Mouse (Mus musculus): ENCODE measurements around the gene Supt16.

Gene Supt16

DNA sequence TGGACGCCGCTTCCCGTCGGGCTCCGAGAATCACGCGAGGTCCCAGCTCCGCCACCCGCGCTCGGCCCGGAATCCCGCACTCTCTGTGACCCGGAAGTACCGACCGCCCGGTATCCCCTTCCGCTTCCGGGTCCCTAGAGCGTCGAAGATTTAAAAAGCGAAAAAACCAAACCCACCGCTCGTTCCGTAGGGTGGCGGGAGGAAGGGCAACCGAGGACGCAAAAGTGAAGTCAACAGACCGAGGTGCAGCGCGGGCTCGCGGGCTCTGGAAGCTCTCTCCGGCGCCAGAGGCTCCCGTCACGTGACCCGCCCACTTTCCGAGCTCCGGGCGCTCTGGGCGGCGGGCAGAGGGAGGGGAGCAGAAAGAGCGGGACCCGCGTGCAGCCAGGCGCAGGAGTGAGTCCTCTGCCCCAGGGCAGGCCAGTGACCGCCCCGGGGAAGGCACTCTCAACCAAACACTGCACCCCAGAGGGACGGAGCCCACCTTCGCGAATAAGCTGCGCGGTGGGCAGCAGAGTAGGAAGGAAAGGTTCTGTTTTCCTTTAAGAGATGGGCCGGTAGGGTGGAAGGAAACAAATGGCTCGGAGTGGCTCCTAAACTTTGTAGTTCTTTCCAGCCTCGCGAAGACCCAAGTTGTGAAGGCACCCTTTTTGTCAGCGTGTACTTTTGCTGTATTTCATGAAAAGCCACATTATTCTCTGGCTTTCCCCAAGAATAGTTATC lies at the start of gene Supt16:
Gene Supt16 (minus strand): TSS at position 261 of the 723 bp plus-strand sequence.
- peak; percentile 72 to 76 for DNase-seq

DNA sequence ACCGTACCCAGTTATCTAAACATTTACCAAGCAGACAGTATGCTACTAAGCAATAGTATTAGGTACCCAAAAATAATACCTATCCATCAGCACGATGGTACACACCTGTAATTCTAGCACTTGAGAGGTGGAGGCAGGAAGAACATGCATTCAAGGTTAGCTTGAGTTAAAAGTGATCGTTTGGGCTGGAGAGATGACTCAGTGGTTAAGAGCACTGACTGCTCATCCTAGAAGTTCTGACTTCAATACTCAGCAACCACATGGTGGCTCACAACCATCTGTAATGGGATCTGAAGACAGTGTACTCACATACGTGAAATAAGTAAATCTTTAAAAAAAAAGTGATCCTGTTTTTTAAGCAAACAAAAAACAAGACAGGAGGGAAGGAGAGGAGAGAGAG lies 48.9 kb upstream of the Supt16 start:
- no peak for DNase-seq

DNA sequence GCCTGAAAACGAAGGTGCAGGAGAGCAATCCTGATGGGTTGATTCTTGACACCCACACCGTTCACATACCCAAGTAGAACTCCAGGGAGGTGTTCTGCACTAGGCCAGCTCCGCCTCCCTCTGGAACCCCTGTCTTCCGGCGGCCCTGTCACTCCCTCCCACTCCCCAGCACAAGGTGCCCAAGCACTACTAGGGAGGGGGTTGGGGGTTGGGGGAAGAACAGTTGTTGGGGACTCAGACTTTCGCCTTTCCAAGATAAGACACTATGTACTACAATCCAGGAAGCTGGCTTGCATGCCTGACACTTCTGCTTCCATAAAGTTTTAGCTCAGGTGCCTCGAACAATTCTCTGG lies 47.5 kb upstream of the Supt16 start:
- DNase-seq = no peak

DNA sequence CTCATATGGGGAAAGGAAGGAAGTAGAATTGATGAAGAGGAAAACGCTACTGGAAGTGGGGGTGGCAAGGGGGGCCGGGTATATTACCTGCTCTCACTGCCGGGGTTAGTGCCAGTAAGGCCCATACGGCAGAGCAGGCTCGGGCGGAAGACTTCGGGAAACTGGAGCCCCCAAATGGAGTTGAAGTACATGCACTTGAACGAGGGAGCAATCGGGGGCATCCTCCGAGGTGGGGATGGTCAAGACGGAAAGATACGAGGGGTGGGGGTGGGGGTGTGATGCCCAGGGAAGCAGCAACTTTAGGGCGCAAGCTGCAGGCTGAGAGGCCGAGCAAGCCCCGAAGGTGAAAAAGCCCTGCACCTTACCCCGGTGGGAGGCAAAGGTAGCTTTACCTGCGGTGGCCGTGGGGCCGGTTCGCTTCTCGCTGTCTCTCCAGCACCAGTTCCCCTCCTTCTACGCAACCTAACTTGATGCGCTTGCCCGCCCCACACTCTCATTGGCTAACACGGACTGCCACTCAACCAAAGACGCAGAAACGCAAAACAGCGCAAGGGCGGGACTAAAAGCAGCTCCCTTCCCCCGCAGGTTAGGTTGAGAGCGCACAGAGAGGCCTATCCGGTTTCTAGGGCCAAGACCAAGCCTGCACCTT lies 46.9 kb upstream of the Supt16 start:
- DNase-seq = peak; percentile 99

DNA sequence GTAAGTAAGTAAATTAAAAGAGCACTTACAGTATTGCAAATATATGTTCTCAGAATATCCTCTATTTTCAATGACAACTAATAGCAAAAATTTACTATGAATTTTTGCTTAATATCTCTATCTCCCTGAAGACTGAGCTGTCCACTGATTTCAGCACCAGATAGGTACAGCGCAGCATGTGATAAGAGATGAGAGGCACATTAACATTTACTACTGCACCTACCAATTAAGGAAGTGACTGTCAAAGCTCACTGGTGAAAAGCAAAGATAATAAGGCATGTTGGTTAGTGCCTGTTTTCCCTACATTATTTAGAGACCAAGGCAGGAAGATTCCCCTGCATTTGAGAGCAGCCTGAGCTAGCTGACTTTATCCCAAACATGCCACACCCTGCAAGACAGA lies 39.0 kb upstream of the Supt16 start:
- no peak for DNase-seq

DNA sequence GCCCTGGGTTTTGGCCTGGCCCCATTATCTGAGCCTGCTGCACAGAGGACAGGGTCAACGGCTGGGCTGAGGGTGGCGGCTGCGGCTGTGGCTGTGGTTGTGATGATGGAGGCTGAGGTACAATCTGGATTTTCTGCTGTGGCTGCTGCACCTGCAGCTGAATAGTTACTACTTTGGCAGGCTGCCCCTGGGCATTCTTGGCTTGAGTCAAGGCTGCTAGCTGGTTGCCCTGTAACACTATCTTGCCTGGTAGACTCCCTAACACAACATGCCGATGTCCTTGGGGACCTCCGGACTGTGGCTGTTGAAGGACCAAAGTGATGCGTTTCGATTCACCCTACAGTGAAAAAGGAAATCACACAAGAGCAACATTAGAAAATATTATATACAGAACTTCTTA lies 37.9 kb upstream of the Supt16 start:
- DNase-seq = no peak

DNA sequence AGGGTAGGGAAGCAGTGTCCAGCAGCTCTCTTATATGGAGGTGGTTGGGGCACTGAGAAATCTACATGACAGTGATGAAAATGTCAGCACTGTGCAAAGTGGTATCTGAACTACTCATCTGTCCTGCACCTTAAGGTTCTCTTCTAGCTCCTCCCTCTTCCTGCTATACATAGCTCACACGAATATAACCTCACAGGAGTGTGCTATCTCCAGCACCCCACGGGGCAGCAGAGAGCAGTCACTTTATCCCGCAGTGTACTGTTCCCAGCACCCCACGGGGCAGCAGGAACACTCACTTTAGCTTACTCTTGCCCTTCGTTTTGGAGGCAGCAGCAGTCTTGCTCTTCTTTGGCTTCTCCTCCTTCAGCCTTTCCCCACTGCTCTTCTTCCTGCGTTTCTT lies 35.0 kb upstream of the Supt16 start:
- no peak for DNase-seq

DNA sequence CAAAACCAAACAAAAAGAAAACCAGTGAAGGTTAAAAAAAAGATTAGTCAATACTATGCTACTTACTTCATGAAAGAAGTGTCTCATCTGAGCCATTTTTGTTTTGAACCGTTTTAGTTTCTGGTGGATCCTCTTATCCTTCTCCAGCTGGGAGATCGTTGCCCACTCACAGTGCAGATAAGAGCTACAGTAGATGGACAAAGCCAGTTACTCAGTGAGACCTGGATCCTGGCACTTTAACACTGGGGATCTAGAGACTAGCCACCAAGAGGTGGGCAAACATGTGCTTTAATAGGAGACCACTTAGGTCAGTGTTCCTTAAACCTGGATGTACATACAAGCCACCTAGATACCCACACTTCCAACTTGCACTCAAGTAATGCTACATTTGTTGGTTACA lies 28.8 kb upstream of the Supt16 start:
- no peak for DNase-seq

DNA sequence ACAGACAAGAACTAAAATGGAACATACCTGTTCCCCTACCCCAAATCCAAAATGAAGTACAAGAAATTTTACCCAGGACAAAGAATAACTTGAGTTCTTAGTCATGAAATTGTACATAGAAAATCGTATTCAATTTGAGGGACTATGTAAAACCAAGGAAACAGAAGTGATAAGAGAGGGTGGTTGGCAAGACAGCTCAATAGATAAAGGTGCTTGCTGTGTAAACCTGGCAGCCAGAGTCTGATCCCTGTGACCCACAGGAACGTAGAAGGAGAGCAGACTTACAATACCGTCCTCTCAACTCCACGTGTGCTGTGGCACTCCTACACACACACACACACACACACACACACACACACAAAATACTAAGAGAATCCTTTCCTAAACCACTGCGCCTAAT lies 20.0 kb upstream of the Supt16 start:
- no peak for DNase-seq

DNA sequence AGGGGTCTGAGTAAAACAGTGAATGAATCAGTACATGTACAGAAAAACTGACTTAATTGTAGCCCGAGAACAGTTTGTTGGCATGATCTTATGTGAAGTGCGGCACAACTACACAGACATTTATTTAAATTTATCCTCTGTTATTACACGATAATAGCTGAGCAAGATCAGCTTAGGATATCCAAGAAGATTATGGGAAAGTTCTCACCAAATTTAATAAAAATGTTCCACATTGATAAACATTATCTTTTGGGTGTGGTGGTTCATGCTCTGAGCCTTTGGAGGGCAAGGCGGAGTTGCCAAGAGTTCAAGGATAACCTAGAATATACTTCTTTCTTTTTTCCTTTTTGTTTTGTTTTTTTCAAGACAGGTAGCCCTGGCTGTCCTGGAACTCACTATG lies 2.2 kb upstream of the Supt16 start:
- DNase-seq = no peak

DNA sequence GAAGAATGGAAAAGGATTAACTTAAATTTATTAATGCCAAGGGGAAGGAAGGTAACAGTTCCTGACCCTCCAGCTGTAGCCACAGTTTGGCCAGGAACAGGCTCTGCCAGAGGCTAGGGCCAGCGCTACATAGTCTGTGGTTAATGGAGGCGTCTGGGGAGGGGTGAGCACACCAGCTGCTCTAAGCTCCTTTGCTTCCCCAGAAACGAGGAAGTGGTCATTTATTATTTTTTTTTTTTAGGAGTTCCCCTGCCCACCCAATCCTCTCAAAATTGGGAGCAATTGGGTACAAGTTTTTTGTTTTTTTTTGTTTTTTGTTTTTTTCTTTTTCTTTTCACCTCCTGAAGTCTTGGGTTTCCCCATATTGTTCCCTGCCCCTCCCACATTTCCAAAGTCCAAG lies 925 bp upstream of the Supt16 start:
- no peak for DNase-seq

DNA sequence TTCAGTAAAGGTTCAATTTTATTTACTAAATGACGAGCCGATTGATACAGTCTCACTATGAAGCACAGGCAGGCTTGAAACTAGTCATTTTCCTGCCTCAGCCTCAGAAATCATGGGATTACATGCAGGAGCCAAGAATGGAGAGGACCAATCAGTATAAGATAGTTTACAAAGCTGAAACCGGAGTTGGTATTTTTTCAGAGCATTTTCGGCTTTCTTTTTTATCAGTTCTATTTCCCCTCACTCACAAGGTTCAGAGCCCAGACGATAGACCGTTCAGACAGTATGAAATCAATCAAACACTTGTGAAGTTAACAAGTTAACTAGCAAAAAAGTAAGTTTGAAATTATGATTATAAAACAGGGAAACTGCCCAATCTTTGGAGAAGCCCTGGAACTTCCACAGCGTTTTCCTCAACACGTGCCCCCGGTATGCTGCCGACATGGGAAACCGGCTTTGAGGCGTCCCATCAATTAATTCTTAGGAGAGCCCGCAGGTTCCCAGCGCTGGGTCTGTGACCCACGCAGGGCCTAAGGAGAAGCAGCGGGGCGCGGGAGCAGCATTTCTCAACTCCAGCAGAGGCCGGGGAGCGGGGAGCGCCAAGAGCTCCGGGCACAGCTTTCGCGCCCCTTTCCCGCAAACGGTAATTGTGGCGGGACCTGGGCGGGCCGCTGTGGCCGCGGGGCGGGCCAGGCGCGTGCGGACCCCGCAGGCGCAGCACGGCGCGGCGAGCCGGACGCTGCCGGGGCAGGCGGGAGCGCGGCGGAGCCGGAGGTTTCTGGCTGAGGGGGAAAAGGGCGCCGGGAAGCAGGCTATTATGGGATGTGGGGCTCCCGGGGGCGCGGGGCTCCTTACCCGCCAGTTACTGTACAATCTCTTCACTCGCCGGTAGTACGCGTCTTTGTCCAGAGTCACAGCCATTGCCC lies 723 bp downstream of the Supt16 start:
- no peak for DNase-seq

DNA sequence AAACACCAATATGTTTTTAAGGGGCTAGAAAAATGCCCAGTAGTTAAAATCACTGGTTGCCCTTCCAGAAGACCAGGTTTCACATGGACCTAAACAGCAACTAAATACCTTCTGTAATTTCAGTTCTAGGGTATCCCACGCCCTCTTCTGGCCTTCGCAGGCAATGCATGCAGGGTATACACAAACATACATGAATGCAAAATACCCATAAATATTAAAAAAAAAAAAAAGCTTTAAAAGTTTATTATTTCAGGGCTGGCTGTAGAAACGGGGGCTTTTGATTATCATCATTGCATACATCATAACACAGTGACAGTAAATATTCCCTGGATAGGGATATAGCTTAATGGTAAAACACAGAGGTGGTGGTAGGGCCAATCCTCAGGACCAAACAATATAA lies 1.5 kb downstream of the Supt16 start:
- DNase-seq = peak; percentile 23 to 60

DNA sequence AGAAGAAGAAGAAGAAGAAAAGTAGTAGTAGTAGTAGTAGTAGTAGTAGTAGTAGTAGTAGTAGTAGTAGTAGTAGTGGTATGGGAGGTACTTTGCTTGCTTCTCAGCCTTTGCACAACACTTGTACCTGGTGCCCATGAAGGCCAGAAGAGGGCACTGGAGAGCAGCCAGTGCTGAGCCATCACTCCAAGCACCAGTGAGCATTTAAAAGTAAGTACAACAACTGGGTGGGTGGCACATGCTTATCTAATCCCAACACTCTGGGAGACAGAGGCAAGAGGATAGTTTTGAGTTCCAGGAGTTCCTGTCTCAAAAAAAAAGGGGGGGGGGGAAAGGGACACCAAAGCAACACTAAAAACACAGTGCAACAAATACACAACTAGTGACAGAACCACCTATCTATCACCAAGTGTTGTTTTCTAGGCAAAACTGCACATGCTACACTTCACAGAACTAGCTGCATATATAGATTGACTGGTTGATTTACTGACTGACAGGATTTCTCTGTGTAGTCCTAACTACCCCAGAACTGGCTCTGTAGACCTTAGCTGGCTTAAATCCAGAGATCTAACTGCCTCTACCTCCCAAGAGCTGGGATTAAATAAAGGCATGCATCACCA lies 6.4 kb downstream of the Supt16 start:
- peak; percentile 14 to 33 for DNase-seq

DNA sequence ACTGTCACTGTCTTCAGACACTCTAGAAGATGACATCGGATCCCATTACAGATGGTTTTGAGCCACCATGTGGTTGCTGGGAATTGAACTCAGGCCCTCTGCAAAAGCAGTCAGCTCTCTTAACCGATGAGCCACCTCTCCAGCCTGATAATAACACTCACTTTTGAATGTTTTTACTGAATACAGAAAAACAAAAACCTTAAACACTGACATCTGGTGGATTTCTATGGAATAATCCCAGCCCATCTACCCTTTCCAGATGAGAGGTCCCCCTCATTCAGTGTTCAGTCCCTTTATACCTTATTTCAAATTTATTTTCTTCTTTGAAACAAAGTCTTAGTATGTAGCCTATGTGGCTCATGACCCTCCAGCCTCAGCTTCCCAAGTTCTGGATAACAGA lies 7.7 kb downstream of the Supt16 start:
- DNase-seq = no peak

DNA sequence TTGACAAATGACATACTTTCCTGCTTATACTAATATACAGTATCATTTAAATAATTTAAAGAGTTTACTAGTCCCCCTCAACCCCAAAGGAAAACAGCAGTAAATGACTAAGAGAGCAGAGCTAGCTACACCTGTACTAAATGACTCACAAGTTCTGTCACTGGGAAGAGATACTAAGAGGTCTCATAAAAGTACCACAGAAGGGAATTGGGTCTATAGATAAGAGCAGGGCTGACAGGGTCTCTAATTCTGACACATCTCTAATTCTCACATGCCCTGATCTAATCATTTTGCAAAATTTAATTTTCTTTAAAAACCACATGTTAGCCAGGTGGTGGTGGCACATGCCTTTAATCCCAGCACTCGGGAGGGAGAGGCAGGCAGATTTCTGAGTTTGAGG lies 8.4 kb downstream of the Supt16 start:
- no peak for DNase-seq

DNA sequence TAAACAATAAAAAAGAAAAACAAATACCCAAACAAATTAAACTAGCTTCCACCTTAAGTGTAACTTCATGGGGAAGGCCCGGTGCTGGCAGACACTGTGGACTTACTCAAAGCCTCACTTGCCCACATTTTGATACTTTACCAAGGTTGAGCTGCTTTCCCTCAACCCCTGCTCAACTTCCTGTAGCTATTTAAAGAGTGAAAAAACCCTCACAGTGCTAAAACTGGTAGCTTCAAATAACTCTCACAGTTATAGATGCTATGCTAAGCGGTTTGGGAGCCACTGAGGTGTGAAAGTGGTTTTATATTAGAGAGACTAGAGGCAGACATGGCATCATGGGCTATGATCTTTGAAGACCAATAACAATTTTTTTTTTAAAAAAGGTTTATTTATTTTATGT lies 30.6 kb downstream of the Supt16 start:
- no peak for DNase-seq

DNA sequence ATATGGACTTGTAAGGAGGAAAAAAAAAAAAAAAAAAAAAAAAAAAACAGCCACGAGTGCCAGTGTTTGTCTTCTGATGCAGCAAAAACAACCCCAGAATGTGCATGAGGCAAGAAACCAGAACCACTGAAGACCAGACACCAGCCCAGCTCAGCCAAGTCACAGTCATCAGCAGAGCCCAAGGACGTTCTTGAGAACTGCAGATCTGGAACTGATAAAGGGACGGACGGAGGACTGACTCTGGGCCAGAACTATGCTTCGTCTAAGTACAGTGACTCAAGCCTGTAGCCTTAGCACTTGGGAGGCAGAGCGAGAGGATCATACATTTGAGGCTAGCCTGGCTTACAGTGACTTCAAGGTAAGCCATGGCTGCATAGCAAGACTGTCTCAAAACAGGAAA lies 36.3 kb downstream of the Supt16 start:
- no peak for DNase-seq

DNA sequence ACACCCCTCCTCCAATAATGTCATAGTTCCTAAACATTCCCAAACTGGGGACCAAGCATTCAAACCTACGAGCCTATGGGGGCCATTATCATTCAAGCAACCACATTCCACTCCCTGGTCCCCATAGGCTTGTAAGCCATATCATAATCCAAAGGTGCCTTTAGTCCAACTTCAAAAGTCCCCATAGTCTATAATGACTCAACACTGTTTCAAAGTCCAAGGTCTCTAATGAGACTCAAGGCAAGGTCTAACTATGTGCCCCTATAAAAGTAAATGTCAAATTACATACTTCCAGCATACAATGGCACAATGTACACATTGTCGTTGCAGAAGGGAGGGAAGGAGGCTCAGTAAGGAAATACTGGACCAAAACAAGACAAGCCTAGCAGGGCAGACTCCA lies 42.2 kb downstream of the Supt16 start:
- DNase-seq = no peak

DNA sequence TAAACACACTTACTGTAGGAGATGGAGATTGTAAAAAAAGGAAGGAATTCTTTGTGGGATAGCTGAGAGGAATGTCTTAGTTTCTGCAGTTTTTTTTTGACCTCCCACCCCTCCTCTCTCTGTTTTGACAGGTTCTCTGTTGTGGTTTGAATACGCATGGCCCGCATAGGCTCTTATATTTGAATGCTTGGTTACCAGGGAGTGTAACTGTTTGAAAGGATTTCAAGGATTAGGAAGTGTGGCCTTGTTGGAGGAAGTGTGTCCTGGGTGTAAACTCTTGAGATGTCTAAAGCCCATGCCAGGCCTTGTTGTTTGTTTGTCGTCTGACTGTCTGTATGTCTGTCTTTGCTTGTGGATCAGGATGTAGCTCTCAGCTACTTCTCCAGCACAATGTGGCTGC lies 44.6 kb downstream of the Supt16 start:
- no peak for DNase-seq

DNA sequence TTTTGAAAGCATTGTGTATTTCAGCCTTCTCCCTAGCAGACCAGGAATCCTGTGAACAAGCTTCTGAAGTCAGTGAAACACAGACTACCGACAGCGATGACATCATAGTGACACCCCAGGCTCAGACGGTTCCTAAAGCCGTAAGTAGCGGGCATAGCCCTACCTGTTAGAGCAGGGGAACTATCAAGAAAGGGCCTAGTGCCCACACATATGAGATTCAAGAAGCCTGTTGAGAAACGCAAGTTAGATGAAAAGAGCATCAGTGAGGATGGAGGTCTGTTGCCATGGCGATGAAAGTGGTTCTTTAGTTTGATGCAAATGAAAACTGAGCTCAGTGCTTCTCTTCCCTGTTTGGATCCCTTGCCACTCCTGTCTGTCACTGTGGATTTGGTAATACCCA lies 45.0 kb downstream of the Supt16 start:
- DNase-seq = no peak

DNA sequence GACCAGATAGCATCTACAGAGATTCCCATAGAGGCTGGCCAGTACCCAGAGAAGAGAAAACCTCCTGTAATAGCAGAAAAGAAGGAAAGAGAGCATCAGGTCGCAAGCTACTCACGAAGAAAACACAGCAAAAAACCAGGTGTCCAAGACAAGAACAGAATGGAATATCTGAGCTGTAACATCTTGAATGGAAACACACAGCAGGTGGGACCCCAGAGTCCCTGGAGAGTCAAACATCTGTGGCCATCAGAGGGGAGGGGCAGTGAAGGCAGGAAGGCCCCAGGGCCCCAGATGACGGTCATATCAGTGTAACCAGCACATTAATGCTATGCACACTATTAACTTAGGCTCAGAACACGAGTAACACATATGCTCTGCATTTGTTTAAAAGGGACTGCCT lies 47.3 kb downstream of the Supt16 start:
- no peak for DNase-seq

DNA sequence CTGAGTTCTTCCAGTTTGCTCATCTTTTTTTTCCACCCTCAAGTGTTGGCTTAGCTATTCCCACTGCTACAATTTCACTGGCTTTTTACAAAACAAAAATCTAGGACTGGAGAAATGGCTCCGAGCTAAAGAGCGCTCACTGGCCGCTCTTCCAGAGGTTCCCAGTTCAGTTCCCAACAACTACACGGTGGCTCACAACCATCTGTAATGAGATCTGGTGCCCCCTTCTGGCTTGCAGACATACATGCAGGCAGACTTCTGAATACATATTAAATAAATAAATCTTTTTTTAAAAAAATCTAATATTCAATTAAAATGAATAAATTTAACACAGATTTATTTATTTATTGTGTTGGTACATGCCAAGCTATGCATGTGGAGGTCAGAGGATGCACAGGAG lies 50.7 kb downstream of the Supt16 start:
- no peak for DNase-seq

DNA sequence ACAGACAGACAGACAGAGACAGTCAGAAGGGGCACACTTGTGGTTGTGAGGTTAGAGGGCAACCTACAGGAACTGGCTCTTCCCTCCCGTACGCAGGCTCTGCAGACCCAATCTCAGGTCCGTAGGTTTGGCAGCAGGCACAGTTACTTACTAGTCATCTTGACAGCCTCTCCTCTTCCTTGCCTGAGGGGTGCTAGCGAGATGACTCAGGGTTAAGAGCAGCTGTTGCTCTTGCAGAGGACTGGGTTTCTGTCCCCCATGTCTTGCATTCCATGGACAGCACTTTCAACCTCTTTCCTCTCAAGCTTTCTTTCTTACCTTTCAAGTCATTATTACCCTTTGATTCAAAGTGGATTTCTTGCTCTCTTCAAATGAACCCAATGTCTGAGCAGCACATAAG lies 53.1 kb downstream of the Supt16 start:
- no peak for DNase-seq

All from kidney, adult 8-10 months (tissue).